Mouse (Mus musculus): ENCODE measurements around the gene Mcf2l.

Gene Mcf2l

DNA sequence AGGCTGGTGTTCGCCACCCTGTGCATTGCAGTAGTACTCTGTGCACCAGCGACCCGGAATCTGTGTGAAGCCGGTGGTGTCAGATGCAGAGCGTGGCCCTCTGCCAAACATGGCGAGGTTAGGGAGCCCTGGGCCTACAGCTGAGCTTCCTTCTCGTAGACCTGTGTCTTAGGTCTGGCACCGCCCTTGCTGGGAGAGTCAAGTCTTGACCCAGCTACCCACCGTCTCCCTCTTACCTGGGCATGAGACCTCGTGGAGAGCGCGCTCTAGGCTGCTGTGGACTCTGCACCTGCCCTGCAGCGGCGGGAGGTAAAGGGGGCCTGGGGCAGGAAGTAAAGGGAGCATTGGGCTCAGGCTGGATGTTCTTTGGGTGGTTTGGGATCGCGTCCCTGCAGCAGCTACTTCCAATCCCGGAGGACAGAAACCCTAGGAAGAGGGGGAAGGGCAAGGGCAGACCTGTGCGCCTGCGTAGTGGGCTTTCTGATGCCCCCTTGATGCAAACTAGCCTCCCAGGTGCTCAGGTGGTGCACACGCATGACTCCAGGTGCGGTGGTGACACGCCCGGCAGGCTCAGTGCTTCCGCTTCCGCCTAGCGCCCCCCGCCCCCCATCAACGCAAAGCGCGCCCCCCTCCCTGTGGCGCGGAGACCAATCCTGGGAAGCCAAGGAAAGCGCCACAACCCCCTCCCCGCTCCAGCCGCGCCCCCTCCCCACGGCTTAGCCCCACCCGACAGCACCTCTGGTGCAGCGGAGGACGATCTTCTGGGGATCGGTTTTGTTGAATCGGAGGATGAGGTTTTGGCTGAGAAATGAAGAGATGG is 41.8 kb downstream of the Mcf2l start:
- peak; percentile 54 for DNase-seq

DNA sequence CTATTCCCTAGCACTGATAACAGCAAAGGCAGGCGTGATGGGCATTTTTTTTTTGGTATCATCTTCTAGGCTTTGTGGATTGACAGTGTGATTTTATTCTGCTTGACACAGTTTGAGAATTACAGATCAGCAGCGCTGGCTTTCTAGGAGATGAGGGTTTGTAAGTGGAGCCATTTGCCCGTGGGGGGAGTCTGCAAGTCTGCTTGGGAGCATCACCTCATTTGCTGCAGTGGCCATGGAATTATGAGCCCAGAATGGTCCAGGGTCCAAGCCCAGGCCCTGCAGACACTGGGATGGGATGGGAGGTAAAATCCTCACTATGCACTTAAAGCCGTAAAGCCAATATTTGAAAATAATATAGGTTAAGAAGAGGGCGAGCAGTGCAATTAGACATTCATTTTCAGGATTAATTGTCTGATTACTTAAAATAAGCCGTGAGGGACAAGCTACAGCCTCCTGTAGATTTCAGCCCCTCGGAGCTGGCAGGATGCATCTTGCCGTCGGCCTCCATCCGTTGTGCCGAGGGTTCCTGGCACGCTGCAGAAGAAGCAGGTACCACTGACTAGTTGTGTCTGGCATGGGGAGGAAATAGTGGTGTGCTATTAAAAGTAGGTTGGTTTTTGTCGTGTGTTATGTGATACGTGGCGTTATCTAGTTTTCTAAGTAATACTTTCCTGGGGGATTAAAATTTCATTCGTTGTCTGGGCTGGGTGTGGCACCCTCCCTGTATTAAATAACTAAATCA is 42.7 kb downstream of the Mcf2l start:
- no peak for DNase-seq

DNA sequence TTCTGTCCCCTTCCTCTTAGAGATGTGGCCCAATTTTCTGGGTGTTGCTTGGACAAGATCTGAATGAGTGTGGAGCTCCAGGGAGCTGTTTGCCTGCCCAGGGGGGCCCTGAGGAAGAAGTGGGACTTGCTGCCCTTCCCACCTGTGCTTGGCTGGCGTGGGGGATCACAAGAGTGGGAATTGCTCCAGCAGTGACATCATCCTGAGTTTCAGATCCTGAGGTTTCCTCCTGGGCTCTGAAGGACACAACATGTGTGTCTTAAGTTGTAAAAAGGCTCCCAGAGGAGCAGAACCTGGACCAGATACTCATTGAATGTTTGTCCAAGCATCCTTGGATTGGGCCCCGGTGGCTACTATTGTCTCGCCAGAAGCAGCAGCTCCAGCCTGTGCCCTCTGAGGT is 43.4 kb downstream of the Mcf2l start:
- DNase-seq, result no peak

DNA sequence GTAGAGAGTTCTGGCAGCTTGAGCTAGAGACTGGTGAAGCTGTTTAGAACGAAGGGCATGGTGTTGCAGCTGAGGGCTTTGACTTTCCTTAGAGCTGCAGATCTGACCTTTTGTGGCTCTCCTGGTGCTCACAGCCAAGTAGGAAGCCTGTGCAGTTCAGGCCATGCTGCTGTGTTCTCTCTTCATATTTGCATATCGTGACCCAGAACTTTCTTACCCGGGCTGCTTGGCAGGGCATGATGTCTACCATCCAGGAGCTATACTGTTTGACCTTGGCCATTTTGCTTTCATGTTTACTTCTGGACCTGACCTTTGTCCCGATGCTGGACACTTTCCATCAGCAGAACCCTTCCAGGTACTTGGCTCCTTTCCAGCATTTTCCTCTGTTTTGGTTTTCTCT is 44.2 kb downstream of the Mcf2l start:
- no peak for DNase-seq

DNA sequence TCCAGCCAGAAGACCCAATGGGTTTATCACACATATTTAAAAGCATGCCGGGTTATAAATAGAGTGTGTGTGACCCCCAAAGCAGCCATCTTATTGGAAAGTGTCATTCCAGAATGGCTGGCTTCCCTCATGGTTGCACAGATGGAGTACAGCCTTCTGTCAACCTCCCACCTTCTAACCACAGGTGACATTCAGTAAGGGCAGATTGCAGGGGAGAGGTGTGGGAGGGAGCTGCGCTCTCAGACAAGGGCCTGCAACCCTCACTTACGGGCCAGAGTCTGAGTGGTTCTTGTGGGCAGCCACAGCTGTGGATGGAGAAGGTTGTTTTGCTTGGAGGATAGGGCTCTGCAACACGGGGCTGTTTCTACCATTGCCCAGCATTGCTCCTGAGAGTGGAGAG is 47.0 kb downstream of the Mcf2l start:
- DNase-seq, result no peak

DNA sequence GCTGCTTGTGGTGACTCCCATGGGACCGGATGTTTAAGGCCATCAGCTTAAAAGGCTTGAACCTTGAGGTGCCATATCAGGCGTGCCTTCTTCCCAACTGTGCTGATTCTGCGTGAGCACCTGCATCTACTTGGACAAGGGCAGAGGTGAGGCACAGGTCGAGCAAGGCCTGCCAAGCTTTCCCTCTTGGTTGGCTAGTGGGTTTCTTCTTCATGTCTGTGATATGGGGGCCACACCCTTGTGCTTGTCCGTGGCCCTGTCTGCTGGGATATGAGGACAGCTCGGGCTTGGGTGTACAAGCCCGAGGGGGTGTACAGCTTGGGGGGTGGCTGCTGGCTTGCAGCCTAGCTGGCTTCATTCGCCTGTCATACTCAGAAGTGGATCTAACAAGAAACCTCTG is 51.4 kb downstream of the Mcf2l start:
- DNase-seq, result no peak

DNA sequence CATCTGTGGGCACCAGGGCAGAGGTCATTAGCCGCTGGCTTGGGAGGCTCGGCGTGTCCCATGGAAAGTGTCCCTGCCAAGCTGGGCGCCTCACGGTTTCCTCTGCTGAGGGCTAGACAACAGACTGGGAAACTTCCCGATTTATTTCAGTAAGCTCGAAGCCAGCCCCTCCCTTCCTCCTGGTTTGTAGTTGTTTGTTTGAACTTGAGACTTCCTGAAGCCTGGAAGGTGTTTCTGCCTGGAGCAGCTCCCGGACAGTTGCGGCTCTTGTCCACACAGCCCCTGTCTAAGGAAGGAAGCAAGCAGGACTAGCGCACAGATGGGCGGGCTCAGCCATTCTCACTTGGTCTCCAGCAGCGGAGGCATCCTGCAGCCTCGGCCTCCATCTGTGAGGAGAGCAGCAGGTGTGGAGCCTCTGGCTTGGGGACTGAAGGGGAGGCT is 52.4 kb downstream of the Mcf2l start:
- peak; percentile 76 for DNase-seq

DNA sequence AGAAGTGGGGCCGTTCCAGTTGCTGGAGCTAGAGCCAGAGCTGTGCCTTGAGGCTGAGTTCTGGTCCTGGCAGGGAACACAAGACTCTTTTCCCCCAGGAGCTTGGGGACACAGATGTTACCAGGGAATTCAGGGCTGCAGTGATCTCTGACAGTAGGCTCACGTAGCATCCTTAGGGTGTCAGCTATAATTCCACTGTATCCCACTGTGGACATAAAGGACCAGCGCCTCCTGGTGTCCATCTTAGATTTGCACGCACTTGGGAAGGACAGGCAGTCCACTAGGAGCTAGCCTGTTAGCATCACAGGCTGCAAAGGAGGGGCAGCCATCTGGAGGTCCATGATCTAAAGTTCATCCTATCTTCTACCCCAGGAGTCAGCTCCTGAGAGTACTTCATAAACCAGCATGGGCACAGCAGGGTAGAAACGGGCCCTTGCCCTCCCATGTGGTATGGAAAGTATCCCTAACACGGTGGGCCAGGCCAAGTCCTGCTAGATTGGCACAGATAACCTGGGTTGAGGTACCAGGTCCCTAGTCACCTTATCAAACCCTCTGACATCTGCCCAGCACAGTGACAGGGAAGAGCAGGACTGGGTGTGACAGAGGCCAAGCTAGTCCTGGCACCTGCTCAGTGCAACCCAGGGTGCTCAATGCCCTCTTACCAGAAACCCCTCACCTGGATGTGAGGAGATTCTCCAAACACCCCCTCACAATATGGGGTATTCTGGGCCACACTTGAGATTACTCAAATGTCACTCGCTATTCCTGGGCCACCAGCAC is 53.8 kb downstream of the Mcf2l start:
- peak; percentile 90 for DNase-seq

DNA sequence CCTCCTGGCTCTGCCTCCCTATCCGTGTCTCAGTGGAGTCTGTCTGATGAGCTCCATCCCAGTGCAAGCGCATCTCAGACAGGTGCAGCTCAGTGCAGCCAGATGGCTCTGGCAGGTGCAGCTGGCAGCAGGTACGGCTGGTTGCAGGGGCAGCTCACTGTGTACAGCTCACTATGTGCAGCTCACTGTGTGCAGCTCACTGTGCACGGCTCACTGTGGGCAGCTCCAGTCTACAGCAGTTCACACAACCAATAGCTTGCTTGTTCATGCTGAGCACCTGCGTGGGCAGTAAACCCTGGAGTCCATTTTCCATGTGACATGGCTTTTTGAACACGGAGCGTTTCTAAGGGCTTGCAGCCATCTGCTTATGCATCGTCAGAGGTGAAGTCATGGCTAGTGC is 54.4 kb downstream of the Mcf2l start:
- no peak for DNase-seq

DNA sequence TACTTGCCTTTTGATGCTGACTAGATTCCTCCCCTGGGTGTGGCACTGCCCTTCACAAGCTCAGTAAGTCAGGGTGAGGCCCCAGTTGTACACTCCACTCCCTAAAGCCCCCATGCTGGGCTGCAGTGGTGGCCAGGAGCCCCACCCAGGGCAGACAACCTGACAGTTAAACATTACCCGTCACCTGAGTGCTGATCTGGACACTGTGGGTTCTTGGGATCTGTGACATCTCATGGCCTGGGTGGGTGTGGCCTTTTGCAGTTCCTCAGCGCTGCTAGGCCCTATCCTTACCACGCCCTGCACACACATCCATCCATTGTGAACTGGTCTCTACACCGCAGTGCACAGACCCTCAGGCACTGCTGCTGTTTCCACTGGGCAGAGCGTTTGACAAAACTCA is 55.3 kb downstream of the Mcf2l start:
- DNase-seq, result no peak

DNA sequence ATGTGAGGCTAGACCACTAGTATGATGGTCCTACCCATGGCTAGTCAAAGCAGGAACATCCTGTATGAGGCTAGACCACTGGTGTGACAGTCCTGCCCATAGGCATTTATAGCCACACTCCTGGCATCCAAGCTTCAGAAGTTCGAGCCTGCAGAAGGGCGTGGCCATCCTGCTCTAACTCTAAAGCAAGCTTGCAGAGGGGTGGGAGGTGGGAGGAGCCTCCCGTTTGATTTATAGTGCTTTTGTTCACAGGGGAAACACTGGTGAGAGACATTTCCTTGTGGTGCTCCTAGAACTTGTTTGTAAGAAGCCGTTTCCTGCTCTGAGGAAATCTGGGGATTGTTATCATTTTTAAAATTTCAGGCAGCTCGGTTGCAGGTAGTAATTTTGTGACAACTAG is 56.7 kb downstream of the Mcf2l start:
- peak; percentile 79 for DNase-seq

DNA sequence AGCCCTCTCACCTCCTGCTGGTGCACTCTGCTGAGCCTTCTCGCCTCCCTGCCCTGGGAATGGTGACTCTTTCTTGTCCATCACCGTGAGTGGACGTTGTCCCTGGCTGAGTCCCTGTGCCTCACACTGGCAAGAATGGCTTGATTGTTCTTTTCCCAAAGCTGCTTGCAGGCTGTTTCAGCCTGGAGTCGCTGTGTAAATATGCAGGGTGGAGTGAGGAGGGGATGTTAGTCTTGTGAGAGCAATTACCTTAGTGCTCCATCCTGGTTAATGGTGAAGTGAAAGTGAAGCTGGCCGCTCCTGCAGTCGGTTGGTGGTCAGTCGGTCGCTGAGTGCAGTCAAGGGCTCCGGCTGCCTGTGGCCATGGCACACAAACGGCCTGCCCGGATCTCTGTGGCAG is 57.8 kb downstream of the Mcf2l start:
- DNase-seq, result no peak

DNA sequence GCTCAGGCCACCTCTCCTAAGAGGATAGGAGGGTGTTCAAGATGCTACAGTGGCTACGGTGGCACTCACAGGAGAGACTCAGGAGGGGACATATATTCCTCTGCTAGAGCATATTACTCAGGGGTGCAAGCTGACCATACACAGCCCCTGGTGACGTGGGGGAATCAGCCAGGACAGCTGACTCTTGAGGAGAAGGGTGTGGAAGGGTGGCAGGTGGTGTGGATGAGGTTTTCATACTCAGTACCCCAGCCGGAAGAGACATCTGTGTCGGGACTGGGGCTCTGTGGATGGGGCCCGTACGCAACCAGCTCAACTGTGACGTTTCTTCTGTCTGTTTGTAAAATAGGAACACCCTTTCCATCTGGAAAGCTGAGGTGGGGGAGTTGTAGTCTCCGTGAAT is 58.9 kb downstream of the Mcf2l start:
- DNase-seq, result no peak

DNA sequence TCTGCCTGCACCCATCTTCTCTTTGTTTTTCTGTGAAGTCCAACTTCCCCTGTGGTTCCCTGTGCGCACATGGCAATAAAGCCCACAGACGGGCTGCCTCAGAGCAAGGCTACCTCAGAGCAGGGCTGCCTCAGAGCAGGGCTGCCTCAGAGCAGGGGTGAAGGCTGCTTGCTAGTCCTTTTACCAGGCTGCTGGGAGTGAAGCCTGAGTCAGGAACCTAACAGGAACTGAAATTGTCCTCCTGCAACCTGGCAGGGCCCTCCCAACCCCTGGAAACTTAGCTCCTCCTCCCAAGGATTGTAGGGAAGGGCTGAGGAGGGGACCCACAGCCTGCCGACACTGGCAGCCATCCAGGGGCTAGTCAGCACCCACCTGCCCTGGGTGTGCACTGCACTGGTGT is 60.2 kb downstream of the Mcf2l start:
- DNase-seq, result no peak

DNA sequence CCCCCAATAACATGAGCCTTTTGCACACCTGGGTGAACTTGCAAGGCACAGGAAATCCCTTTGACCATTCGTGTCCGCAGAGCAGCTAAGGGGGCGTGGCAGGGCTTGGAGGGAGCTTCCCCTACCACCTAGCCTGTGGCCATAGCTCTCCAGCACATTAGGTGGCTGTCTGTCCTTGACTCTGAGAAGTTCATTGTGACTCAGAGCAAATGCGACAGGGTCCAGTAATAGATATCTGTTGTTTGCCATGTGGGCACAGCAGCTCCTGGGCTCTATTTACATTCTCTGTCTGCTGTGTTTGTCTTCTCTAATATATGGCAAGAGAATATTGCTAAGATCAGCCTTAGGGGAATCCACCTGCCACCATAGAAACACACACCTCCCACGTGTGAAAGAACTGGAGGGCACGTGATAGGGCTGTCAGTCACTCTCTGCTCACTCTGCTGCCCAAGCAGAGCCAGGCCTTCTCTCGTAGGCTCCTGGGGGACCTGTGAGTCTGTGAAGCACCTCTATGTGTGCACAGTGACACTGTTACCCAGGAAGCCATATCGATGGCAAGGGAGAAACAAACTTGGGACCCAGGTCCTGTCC is 60.9 kb downstream of the Mcf2l start:
- DNase-seq, result no peak

DNA sequence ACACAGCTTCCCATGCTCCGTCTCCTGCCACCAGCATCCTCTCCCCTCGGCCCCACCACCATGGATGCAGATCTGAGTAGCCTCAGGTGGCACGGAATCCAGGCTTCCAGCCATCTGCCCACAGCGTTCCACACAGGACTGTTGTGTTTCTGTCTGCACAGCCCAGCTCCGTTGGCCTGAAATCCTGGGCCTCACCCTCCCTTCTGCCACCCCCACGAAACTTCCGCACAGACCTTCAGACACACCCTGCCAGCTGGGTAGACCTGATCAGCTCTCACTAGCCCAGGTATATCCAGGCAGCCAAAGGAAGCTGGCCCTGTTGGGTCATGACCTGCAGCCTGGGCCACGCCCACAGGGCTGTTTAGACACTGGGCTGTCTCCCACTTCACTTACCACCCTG is 66.9 kb downstream of the Mcf2l start:
- no peak for DNase-seq

DNA sequence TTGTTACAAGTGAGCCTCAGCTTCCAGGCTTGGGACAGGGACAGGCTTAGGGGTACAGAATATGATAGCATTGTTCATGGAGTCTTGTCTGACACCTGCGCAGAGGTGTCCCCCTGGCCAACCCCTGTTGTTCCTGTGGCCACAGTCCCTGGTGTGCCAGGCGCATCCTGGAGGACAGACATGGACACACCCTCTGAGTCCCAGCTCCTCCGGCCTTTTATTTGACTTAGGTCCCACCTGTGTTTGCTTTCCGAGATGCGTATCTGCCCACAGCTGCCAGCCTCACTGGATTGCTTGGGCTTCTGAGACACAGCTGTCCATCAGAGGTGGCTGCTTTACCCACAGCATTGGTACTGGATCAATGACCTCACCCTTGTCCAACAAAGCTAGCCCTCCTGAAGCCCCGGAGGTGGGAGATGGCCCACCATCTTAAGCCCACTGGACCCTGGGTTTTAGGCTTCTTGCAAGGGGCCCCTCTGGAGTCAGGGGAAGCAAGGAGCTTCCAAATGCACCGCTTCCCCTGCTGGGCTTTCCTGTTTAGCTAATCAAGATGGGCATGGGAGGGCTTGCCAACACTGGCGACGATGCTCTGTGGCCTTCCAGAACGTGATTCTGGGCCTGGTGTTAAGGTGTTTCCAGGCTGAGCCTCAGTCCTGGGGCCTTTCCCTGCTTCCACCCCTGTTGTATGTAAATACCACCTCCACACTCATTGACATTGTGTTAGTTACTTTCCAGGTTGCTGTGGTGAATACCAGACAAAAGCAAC is 67.7 kb downstream of the Mcf2l start:
- DNase-seq, result no peak

DNA sequence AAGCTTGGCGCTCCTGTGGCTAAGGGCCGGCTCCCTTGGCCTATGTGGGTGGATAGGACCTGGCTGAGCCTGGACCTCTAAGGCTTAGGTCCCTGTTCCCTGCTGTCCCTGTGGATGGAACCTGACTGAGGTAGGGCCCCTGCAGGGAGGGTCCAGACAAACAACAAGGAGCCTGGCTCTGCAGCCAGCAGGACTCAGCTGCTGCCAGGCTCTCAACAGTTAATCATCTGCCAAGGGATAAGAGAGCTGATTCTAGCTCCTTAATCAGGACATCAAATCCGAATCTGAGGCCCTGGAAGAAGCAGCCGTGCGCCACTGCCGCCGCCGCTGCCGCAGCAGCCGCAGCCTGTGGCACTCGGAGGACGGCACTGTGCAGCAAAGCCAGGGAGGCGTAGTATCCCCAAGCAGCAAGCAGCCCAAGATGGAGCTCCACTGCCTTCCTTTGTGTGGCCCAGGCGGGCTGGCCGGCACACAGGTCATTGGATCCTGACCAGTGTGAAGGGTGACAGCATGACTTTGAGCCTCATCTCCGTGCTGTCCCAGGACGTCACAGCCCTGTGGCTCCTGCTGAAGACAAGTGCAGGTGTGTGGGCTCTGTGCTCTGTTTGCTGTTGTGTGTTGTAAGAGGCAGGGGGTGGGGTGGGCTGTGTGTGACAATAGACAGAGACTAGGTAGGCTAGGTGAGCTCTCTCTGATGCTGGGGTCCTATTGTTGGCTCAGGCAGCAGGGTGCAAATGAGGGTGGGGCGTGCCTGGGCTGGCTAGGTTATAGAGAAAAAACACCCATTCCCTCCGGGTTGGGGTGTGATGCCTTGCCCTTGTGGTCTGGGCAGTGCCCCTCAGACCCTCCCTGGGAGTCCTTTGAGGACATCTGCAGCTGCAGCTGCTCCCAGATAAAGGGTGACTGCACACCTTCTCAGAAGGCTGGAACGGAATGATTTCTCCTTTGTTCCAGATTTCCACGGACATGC is 74.3 kb downstream of the Mcf2l start:
- peak; percentile 43 for DNase-seq

DNA sequence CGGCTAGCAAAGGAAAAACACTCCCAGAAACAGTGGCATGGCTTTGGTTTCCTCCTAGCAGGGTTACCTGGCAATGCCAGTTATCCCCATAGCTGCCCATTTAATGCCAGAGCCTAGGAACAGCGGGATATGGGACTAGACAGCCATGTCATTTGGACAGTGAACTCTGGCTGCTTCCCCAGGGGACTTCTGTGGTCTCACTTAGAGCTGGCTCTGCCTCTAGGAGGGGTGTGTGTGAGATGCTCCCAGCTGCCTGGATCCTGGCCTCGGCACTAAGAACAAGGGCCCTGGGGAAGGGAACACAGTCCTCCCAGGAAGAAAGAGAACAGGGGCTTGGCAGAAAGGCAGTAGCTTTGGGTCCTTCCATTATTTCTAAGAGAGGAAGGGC is 75.0 kb downstream of the Mcf2l start:
- DNase-seq, result peak; percentile 37

DNA sequence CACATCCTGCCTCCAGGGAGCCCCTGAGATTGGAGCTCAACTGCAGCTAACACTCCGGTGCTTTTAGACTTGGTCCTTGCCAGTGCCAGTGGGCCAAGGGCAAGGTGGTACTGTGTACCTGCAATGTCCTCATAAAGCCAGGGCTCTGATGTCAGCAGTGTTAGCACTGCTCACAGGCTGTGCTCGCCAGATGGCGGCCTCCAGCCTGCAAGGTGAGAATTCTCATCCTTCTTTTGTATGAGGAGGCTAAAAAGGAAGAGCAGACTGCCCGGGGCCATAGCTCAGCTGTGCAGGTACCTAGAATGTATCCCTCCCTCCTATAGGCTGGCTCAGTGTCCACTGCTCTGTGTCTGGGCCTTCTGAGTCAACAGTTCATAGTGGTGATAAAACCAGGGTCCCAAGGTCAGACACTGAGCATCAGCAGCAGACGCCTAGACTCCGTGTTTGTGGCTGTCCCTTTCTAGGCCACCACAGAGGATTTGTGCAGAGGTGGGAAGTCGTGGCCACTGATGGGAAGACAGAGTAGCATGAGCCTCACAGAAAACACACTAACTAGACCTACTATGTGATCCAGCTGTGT is 77.5 kb downstream of the Mcf2l start:
- no peak for DNase-seq

DNA sequence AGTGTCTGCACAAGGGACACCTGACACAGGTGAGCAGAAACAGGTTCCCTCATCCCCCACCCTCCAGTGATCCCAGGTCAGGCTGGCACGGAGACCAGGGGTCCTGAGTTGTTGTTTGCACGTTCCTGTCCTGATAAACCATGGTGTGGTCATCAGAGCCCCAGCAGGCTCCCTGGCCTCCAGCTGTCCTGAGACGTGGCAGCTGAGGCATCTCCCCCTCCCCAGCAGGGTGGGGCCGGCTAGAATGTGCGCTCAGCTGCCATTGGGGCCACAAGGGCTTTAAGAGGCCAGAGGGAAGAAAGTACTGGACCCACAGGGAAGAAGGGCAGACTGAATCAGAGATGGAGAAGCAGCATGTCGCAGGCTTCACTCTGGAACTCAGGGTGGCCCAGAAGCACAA is 79.1 kb downstream of the Mcf2l start:
- DNase-seq, result no peak
